Mouse (Mus musculus): ENCODE measurements around the gene Olfr678. TPM values are rescaled to one million over a fixed set of nuclear protein-coding genes. Genes with fewer than 3 reads are reported as not detected.
"Not testable (repeated sequence)": the region's sequence is repeated elsewhere in the genome, so short reads cannot be mapped to it uniquely, and the experiment has no call there.

Gene Olfr678
- not detected in 2 replicates for polyA plus RNA-seq (2014; fragmentation: Nextera tagmentation; extraction: Ambion mirVana)

- ATAC-seq (replicated peaks; ENCODE audit: insufficient number of reproducible peaks, low FRiP score, low TSS enrichment): no peak
- H3K27me3 ChIP-seq (ENCODE audit: control insufficient read depth, insufficient read depth, low read length): no peaks in the 10 kb centered on the region
- H3K27ac ChIP-seq (ENCODE audit: low read depth, low read length): no peak within 1 kb of the TSS
- 79% methylated on average over 1 of the region's 1 CpGs for WGBS (ENCODE audit: insufficient replicate concordance)
- no peaks in the 10 kb centered on the region for H3K9me3 ChIP-seq (replicated peaks; ENCODE audit: control insufficient read depth, low read length)
- no peaks in the 10 kb centered on the region for H3K36me3 ChIP-seq (ENCODE audit: control insufficient read depth, insufficient read depth, low read length)
- no peak within 1 kb of the TSS for H3K9ac ChIP-seq (ENCODE audit: low read depth, low read length)
- H3K4me3 ChIP-seq (ENCODE audit: low read depth, low read length): no peak within 1 kb of the TSS
- no peaks in the 10 kb centered on the region for H3K4me1 ChIP-seq (ENCODE audit: control insufficient read depth, insufficient read depth, low read length)
- no peak within 1 kb of the TSS for H3K4me2 ChIP-seq
These were observed at the start of gene Olfr678 for GRCm38 (mm10) chr7:105064175-105064574. Olfr678 (plus strand) TSS chr7:105064475.

- Histone ChIP-seq H3K4me1 (ENCODE audit: control insufficient read depth, insufficient read depth, low read length) (no peaks in the 10 kb centered on the region), H3K4me3 (ENCODE audit: low read depth, low read length) (no peak overlapping the region), H3K27ac (ENCODE audit: low read depth, low read length) (no peak overlapping the region), H3K27me3 (ENCODE audit: control insufficient read depth, insufficient read depth, low read length) (no peaks in the 10 kb centered on the region), H3K36me3 (ENCODE audit: control insufficient read depth, insufficient read depth, low read length) (no peaks in the 10 kb centered on the region), H3K9ac (ENCODE audit: low read depth, low read length) (no peak overlapping the region), H3K4me2 (no peak overlapping the region), H3K9me3 (replicated peaks; ENCODE audit: control insufficient read depth, low read length) (no peaks in the 10 kb centered on the region)
- ATAC-seq (replicated peaks; ENCODE audit: insufficient number of reproducible peaks, low FRiP score, low TSS enrichment): no peak
- 76% methylated on average over 1 of the region's 1 CpGs for WGBS (ENCODE audit: insufficient replicate concordance)
These were observed 41.7 kb upstream of the Olfr678 start for GRCm38 (mm10) chr7:105022530-105022929.

GRCm38 (mm10) chr7:105028360-105028759, 35.9 kb upstream of the Olfr678 start, which contains the start of gene Olfr675:
Olfr675 (minus strand) TSS chr7:105028460.
- WGBS (ENCODE audit: insufficient replicate concordance): 81% methylated on average over 1 of the region's 1 CpGs
- Histone ChIP-seq H3K4me1 (ENCODE audit: control insufficient read depth, insufficient read depth, low read length) (no peaks in the 10 kb centered on the region), H3K9ac (ENCODE audit: low read depth, low read length) (no peak within 1 kb of the TSS), H3K27ac (ENCODE audit: low read depth, low read length) (no peak within 1 kb of the TSS), H3K4me2 (no peak within 1 kb of the TSS), H3K27me3 (ENCODE audit: control insufficient read depth, insufficient read depth, low read length) (no peaks in the 10 kb centered on the region), H3K4me3 (ENCODE audit: low read depth, low read length) (no peak within 1 kb of the TSS), H3K9me3 (replicated peaks; ENCODE audit: control insufficient read depth, low read length) (no peaks in the 10 kb centered on the region), H3K36me3 (ENCODE audit: control insufficient read depth, insufficient read depth, low read length) (no peaks in the 10 kb centered on the region)
- no peak for ATAC-seq (replicated peaks; ENCODE audit: insufficient number of reproducible peaks, low FRiP score, low TSS enrichment)

- H3K9ac ChIP-seq (ENCODE audit: low read depth, low read length): no peak within 1 kb of the TSS
- no peaks in the 10 kb centered on the region for H3K36me3 ChIP-seq (ENCODE audit: control insufficient read depth, insufficient read depth, low read length)
- no peak within 1 kb of the TSS for H3K4me3 ChIP-seq (ENCODE audit: low read depth, low read length)
- no peaks in the 10 kb centered on the region for H3K27me3 ChIP-seq (ENCODE audit: control insufficient read depth, insufficient read depth, low read length)
- no peak within 1 kb of the TSS for H3K4me2 ChIP-seq
- no peak for ATAC-seq (replicated peaks; ENCODE audit: insufficient number of reproducible peaks, low FRiP score, low TSS enrichment)
- H3K4me1 ChIP-seq (ENCODE audit: control insufficient read depth, insufficient read depth, low read length): no peaks in the 10 kb centered on the region
- no peak within 1 kb of the TSS for H3K27ac ChIP-seq (ENCODE audit: low read depth, low read length)
- no peaks in the 10 kb centered on the region for H3K9me3 ChIP-seq (replicated peaks; ENCODE audit: control insufficient read depth, low read length)
These were observed 31.9 kb upstream of the Olfr678 start, which contains the start of gene Olfr676 for GRCm38 (mm10) chr7:105032398-105032797. Olfr676 (plus strand) TSS chr7:105032698.

GRCm38 (mm10) chr7:105033836-105034235, 30.4 kb upstream of the Olfr678 start:
- not testable (repeated sequence) for H3K27ac ChIP-seq (ENCODE audit: low read depth, low read length); H3K27me3 ChIP-seq (ENCODE audit: control insufficient read depth, insufficient read depth, low read length); H3K9ac ChIP-seq (ENCODE audit: low read depth, low read length); H3K9me3 ChIP-seq (replicated peaks; ENCODE audit: control insufficient read depth, low read length); ATAC-seq (replicated peaks; ENCODE audit: insufficient number of reproducible peaks, low FRiP score, low TSS enrichment); H3K4me2 ChIP-seq; H3K4me1 ChIP-seq (ENCODE audit: control insufficient read depth, insufficient read depth, low read length); H3K4me3 ChIP-seq (ENCODE audit: low read depth, low read length); H3K36me3 ChIP-seq (ENCODE audit: control insufficient read depth, insufficient read depth, low read length)
- WGBS (ENCODE audit: insufficient replicate concordance): 52% methylated on average over 5 of the region's 5 CpGs

- no peak for ATAC-seq (replicated peaks; ENCODE audit: insufficient number of reproducible peaks, low FRiP score, low TSS enrichment)
- H3K27ac ChIP-seq (ENCODE audit: low read depth, low read length): no peak overlapping the region
- H3K4me2 ChIP-seq: no peak overlapping the region
- no peaks in the 10 kb centered on the region for H3K27me3 ChIP-seq (ENCODE audit: control insufficient read depth, insufficient read depth, low read length)
- H3K4me3 ChIP-seq (ENCODE audit: low read depth, low read length): no peak overlapping the region
- H3K9ac ChIP-seq (ENCODE audit: low read depth, low read length): no peak overlapping the region
- H3K9me3 ChIP-seq (replicated peaks; ENCODE audit: control insufficient read depth, low read length): no peaks in the 10 kb centered on the region
- H3K36me3 ChIP-seq (ENCODE audit: control insufficient read depth, insufficient read depth, low read length): no peaks in the 10 kb centered on the region
- no peaks in the 10 kb centered on the region for H3K4me1 ChIP-seq (ENCODE audit: control insufficient read depth, insufficient read depth, low read length)
These were observed 5.3 kb upstream of the Olfr678 start for GRCm38 (mm10) chr7:105058951-105059350.

- H3K9me3 ChIP-seq (replicated peaks; ENCODE audit: control insufficient read depth, low read length): no peaks in the 10 kb centered on the region
- no peak within 1 kb of the TSS for H3K4me3 ChIP-seq (ENCODE audit: low read depth, low read length)
- no peak within 1 kb of the TSS for H3K27ac ChIP-seq (ENCODE audit: low read depth, low read length)
- H3K4me2 ChIP-seq: no peak within 1 kb of the TSS
- 43% methylated on average over 1 of the region's 1 CpGs for WGBS (ENCODE audit: insufficient replicate concordance)
- H3K27me3 ChIP-seq (ENCODE audit: control insufficient read depth, insufficient read depth, low read length): no peaks in the 10 kb centered on the region
- H3K36me3 ChIP-seq (ENCODE audit: control insufficient read depth, insufficient read depth, low read length): no peaks in the 10 kb centered on the region
- no peak within 1 kb of the TSS for H3K9ac ChIP-seq (ENCODE audit: low read depth, low read length)
- no peak for ATAC-seq (replicated peaks; ENCODE audit: insufficient number of reproducible peaks, low FRiP score, low TSS enrichment)
- H3K4me1 ChIP-seq (ENCODE audit: control insufficient read depth, insufficient read depth, low read length): no peaks in the 10 kb centered on the region
These were observed 16.6 kb downstream of the Olfr678 start, which contains the start of gene Olfr679 for GRCm38 (mm10) chr7:105080905-105081304. Olfr679 (plus strand) TSS chr7:105081205.

GRCm38 (mm10) chr7:105092717-105093116, 28.4 kb downstream of the Olfr678 start, which contains the start of gene Olfr680-ps1:
Olfr680-ps1 (minus strand) TSS chr7:105092817.
- not testable (repeated sequence) for H3K27ac ChIP-seq (ENCODE audit: low read depth, low read length); H3K4me3 ChIP-seq (ENCODE audit: low read depth, low read length); ATAC-seq (replicated peaks; ENCODE audit: insufficient number of reproducible peaks, low FRiP score, low TSS enrichment); H3K27me3 ChIP-seq (ENCODE audit: control insufficient read depth, insufficient read depth, low read length); H3K4me2 ChIP-seq; H3K36me3 ChIP-seq (ENCODE audit: control insufficient read depth, insufficient read depth, low read length); H3K9ac ChIP-seq (ENCODE audit: low read depth, low read length); H3K9me3 ChIP-seq (replicated peaks; ENCODE audit: control insufficient read depth, low read length); H3K4me1 ChIP-seq (ENCODE audit: control insufficient read depth, insufficient read depth, low read length)

- Histone ChIP-seq H3K36me3 (ENCODE audit: control insufficient read depth, insufficient read depth, low read length) (no peaks in the 10 kb centered on the region), H3K4me3 (ENCODE audit: low read depth, low read length) (no peak within 1 kb of the TSS), H3K4me1 (ENCODE audit: control insufficient read depth, insufficient read depth, low read length) (no peaks in the 10 kb centered on the region), H3K27ac (ENCODE audit: low read depth, low read length) (no peak within 1 kb of the TSS), H3K9me3 (replicated peaks; ENCODE audit: control insufficient read depth, low read length) (no peaks in the 10 kb centered on the region), H3K4me2 (no peak within 1 kb of the TSS), H3K9ac (ENCODE audit: low read depth, low read length) (no peak within 1 kb of the TSS), H3K27me3 (ENCODE audit: control insufficient read depth, insufficient read depth, low read length) (no peaks in the 10 kb centered on the region)
- ATAC-seq (replicated peaks; ENCODE audit: insufficient number of reproducible peaks, low FRiP score, low TSS enrichment): no peak
These were observed 52.3 kb downstream of the Olfr678 start, which contains the start of gene Olfr681 for GRCm38 (mm10) chr7:105116536-105116935. Olfr681 (plus strand) TSS chr7:105116836.

Measured in heart, embryonic 11.5 days (tissue).